Mouse (Mus musculus): ENCODE results near the gene Atf6b. TPM values are rescaled to one million over a fixed set of nuclear protein-coding genes. Genes with fewer than 3 reads are reported as not detected.

The Atf6b gene
- polyA plus RNA-seq, 2 experiments: 11.3 to 15.5 TPM

- Histone ChIP-seq H3K4me1 (replicated peaks; ENCODE audit: control insufficient read depth in 2 of 2, insufficient read depth in 2 of 2, low read length in 1 of 2) (peaks cover 12 to 23% of the 10 kb centered on the region in 2 experiments), H3K4me3 (ENCODE audit: insufficient read depth in 1 of 2, low read depth in 2 of 2, low read length in 2 of 2) (peak overlapping the region; percentile 74 to 78), H3K27ac (peak overlapping the region; percentile 76), H3K9ac (replicated peaks) (peak overlapping the region; percentile 90), H3K9me3 (ENCODE audit: control insufficient read depth, low read length) (no peaks in the 10 kb centered on the region), H3K36me3 (replicated peaks; ENCODE audit: control insufficient read depth, insufficient read depth, low read depth) (peaks cover 5% of the 10 kb centered on the region), H3K27me3 (ENCODE audit: control insufficient read depth, insufficient read depth, low read length) (no peaks in the 10 kb centered on the region), H3K4me2 (ENCODE audit: low read depth) (peak overlapping the region; percentile 79)
- TF ChIP-seq CTCF (IDR thresholded peaks at IDR 0.05; ENCODE audit: low read depth) (no peak), EP300 (IDR thresholded peaks at IDR 0.05; ENCODE audit: low read depth) (no peak)
- 14% methylated on average over 32 of the region's 32 CpGs for WGBS (ENCODE audit: insufficient replicate concordance)
- DNase-seq (ENCODE audit: low read depth in 3 of 3, low spot score in 3 of 3): no peak
- no peak for ATAC-seq (ENCODE audit: insufficient read depth)
Measured at GRCm38 (mm10) chr17:34606186-34607039, 40.5 kb upstream of the Atf6b start.

- Histone ChIP-seq H3K4me1 (replicated peaks; ENCODE audit: control insufficient read depth in 2 of 2, insufficient read depth in 2 of 2, low read length in 1 of 2) (peaks cover 12 to 18% of the 10 kb centered on the region in 2 experiments), H3K4me2 (ENCODE audit: low read depth) (no peak overlapping the region), H3K36me3 (replicated peaks; ENCODE audit: control insufficient read depth, insufficient read depth, low read depth) (peaks cover 3% of the 10 kb centered on the region; the same call in 1 of the 2 replicates), H3K27ac (no peak overlapping the region), H3K9ac (replicated peaks) (no peak overlapping the region), H3K4me3 (ENCODE audit: insufficient read depth in 1 of 2, low read depth in 2 of 2, low read length in 2 of 2) (no peak overlapping the region), H3K9me3 (ENCODE audit: control insufficient read depth, low read length) (no peaks in the 10 kb centered on the region), H3K27me3 (ENCODE audit: control insufficient read depth, insufficient read depth, low read length) (no peaks in the 10 kb centered on the region)
- DNase-seq (ENCODE audit: low read depth in 3 of 3, low spot score in 3 of 3): no peak
- 81% methylated on average over 7 of the region's 7 CpGs for WGBS (ENCODE audit: insufficient replicate concordance)
- no peak for ATAC-seq (ENCODE audit: insufficient read depth)
- no peak for TF ChIP-seq CTCF (IDR thresholded peaks at IDR 0.05; ENCODE audit: low read depth)
- no peak for TF ChIP-seq EP300 (IDR thresholded peaks at IDR 0.05; ENCODE audit: low read depth)
Measured at GRCm38 (mm10) chr17:34607997-34608396, 38.9 kb upstream of the Atf6b start.

- Histone ChIP-seq H3K36me3 (replicated peaks; ENCODE audit: control insufficient read depth, insufficient read depth, low read depth) (peaks cover 3% of the 10 kb centered on the region; the same call in 1 of the 2 replicates), H3K4me1 (replicated peaks; ENCODE audit: control insufficient read depth in 2 of 2, insufficient read depth in 2 of 2, low read length in 1 of 2) (peaks cover 3 to 8% of the 10 kb centered on the region in 2 experiments; a peak in 3 of 4 replicates), H3K9ac (replicated peaks) (no peak overlapping the region), H3K9me3 (ENCODE audit: control insufficient read depth, low read length) (no peaks in the 10 kb centered on the region), H3K4me3 (ENCODE audit: insufficient read depth in 1 of 2, low read depth in 2 of 2, low read length in 2 of 2) (no peak overlapping the region), H3K4me2 (ENCODE audit: low read depth) (no peak overlapping the region), H3K27ac (no peak overlapping the region), H3K27me3 (ENCODE audit: control insufficient read depth, insufficient read depth, low read length) (no peaks in the 10 kb centered on the region)
- ATAC-seq (ENCODE audit: insufficient read depth) (no peak), DNase-seq (ENCODE audit: low read depth in 3 of 3, low spot score in 3 of 3) (no peak)
- no peak for TF ChIP-seq EP300 (IDR thresholded peaks at IDR 0.05; ENCODE audit: low read depth)
- TF ChIP-seq CTCF (IDR thresholded peaks at IDR 0.05; ENCODE audit: low read depth): no peak
- WGBS (ENCODE audit: insufficient replicate concordance): 77% methylated on average over 8 of the region's 8 CpGs
Measured at GRCm38 (mm10) chr17:34611050-34611449, 35.9 kb upstream of the Atf6b start.

- Histone ChIP-seq H3K4me3 (ENCODE audit: insufficient read depth in 1 of 2, low read depth in 2 of 2, low read length in 2 of 2) (no peak overlapping the region), H3K4me2 (ENCODE audit: low read depth) (no peak overlapping the region), H3K27ac (peak overlapping the region; percentile 8), H3K9ac (replicated peaks) (no peak overlapping the region; the same call in 1 of the 2 replicates), H3K4me1 (replicated peaks; ENCODE audit: control insufficient read depth in 2 of 2, insufficient read depth in 2 of 2, low read length in 1 of 2) (no peaks in the 10 kb centered on the region; a peak in 1 of 4 replicates), H3K27me3 (ENCODE audit: control insufficient read depth, insufficient read depth, low read length) (no peaks in the 10 kb centered on the region), H3K9me3 (ENCODE audit: control insufficient read depth, low read length) (no peaks in the 10 kb centered on the region), H3K36me3 (replicated peaks; ENCODE audit: control insufficient read depth, insufficient read depth, low read depth) (peaks cover 3% of the 10 kb centered on the region; the same call in 1 of the 2 replicates)
- TF ChIP-seq EP300 (IDR thresholded peaks at IDR 0.05; ENCODE audit: low read depth): peak; percentile 84
- no peak for TF ChIP-seq CTCF (IDR thresholded peaks at IDR 0.05; ENCODE audit: low read depth)
- DNase-seq (ENCODE audit: low read depth in 3 of 3, low spot score in 3 of 3): no peak
- ATAC-seq (ENCODE audit: insufficient read depth): peak; percentile 73
- WGBS (ENCODE audit: insufficient replicate concordance): 31% methylated on average over 11 of the region's 11 CpGs
Measured at GRCm38 (mm10) chr17:34613054-34613645, 33.8 kb upstream of the Atf6b start.

DNA sequence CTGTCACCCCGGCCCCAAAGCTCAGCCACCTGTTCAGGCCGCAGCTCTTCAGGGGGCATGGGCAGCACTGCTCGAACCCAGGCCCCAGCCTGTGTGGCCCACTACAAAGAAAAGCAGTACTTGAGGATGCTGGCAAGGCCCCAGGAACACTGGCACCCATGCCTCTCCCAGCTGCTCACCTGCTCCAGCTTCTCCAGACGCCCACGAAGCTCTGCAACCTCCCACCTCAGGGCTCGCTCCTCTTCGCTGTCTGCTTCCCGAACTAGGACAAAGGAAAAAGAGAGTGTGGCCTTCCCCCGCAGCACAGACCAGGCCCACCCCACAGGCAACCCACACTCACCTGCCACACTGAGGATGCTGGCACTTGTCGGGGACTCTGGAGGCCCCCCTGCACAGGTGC lies 33.1 kb upstream of the Atf6b start:
- 80% methylated on average over 10 of the region's 10 CpGs for WGBS (ENCODE audit: insufficient replicate concordance)
- Histone ChIP-seq H3K9me3 (ENCODE audit: control insufficient read depth, low read length) (no peaks in the 10 kb centered on the region), H3K4me2 (ENCODE audit: low read depth) (no peak overlapping the region), H3K4me1 (replicated peaks; ENCODE audit: control insufficient read depth in 2 of 2, insufficient read depth in 2 of 2, low read length in 1 of 2) (no peaks in the 10 kb centered on the region; a peak in 1 of 4 replicates), H3K27ac (peak overlapping the region; percentile 8; the same call in 1 of the 2 replicates), H3K4me3 (ENCODE audit: insufficient read depth in 1 of 2, low read depth in 2 of 2, low read length in 2 of 2) (no peak overlapping the region), H3K9ac (replicated peaks) (no peak overlapping the region; the same call in 1 of the 2 replicates), H3K27me3 (ENCODE audit: control insufficient read depth, insufficient read depth, low read length) (no peaks in the 10 kb centered on the region), H3K36me3 (replicated peaks; ENCODE audit: control insufficient read depth, insufficient read depth, low read depth) (peaks cover 3% of the 10 kb centered on the region; the same call in 1 of the 2 replicates)
- TF ChIP-seq EP300 (IDR thresholded peaks at IDR 0.05; ENCODE audit: low read depth) (no peak), CTCF (IDR thresholded peaks at IDR 0.05; ENCODE audit: low read depth) (no peak)
- no peak for DNase-seq (ENCODE audit: low read depth in 3 of 3, low spot score in 3 of 3)
- no peak for ATAC-seq (ENCODE audit: insufficient read depth)

Data from liver, embryonic 14.5 days (tissue).